Mouse (Mus musculus) gastrocnemius, postnatal 4 days (tissue): Measurements from ENCODE around the gene Mpc1. TPM values are rescaled to one million over a fixed set of nuclear protein-coding genes. Genes with fewer than 3 reads are reported as not detected.

Source experiments
- DNase-seq, 2 experiments: peaks; one replicate each; pipeline ENCODE4 v3.0.0; 2021 to 2022; ENCODE audit warnings: low spot score in 2 of 2, mixed read lengths in 2 of 2
- long read RNA-seq, 2 experiments: library from polyadenylated mRNA; stranded (forward); transcript quantifications; one replicate each; pipeline ENCODE4 v2.0.0; 2021
- total RNA-seq, 2 experiments: library from RNA; stranded (reverse); gene quantifications; 2 replicates each; pipeline ENCODE4 v1.2.3; 2021

The Mpc1 gene
- 100 to 1,000 TPM; 157 to 162 TPM for total RNA-seq
- long read RNA-seq, experiment 1, partial matches to known transcripts = 0 of 167 reads
- long read RNA-seq, experiment 1, other reads (novel, unspliced or antisense) = 166 of 167 reads
- long read RNA-seq, experiment 2, partial matches to known transcripts = 1 of 139 reads
- long read RNA-seq, experiment 2, other reads (novel, unspliced or antisense) = 136 of 139 reads

DNA sequence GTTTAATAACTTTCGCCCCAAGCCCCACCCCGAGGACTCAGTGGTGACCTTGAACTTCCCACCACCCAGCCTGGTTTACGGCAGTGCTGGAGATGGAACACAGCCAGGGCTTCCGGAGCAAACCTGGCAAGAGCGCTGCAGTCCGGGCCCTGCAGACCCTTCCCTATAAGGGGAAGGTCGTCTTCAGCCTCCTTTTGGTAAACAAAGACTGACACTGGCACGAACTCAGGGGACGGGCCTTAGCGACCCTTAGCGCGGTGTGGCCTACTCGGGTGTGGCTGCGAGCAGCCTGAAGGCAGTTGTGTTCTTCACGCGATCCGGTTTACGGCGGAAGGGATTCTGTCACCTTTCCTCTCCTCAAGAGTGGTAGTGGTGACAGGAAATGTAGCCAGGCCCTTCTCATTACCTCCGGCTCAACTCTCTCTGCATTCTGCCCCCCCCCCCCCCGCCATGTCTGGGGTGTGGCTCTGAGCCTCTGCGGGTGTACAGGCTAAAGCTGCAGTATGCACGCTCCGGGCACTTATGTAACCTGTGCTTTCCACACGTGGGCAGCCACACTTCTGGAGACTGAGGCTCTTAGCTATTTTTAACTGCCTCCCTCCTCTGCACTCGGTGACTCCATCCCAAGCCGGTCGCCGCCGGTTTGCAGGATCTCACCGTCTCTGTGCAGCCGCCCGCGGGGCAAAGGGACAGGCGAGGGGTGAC lies at the start of gene Mpc1:
Mpc1 (plus strand) TSS at position 84 of the 705 bp plus-strand sequence.
- peak; percentile 59 to 73 for DNase-seq

- no peak for DNase-seq
These were observed 49.0 kb upstream of the Mpc1 start for GRCm38 (mm10) chr17:8233618-8234214.

- no peak for DNase-seq
These were observed 48.2 kb upstream of the Mpc1 start for GRCm38 (mm10) chr17:8234537-8234936.

GRCm38 (mm10) chr17:8235743-8236142 lies 47.0 kb upstream of the Mpc1 start, which contains the start of gene Ccr6:
Gene Ccr6 (plus strand): TSS chr17:8236043.
- no peak for DNase-seq

- no peak for DNase-seq
These were observed 44.5 kb upstream of the Mpc1 start for GRCm38 (mm10) chr17:8238012-8238710.

DNA sequence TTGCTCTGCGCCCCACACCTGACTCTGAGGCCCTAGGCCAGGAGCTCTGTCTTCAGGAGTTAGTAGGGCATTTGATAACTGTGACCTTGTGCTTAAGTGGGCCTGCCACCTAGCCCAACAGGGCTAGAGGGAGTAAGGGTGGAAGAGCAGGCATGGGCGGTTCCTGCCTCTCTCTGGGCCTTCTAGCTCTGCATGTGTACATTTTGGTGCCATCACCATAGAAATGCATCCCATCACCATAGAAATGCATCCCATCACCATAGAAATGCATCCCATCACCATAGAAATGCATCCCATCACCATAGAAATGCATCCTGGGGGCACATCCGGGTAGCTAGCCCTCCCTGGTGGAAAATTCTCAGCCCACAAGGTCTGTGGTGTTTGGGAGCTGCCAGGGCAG lies 43.1 kb upstream of the Mpc1 start:
- DNase-seq = no peak

- no peak for DNase-seq
These were observed 42.2 kb upstream of the Mpc1 start for GRCm38 (mm10) chr17:8240517-8240916.

GRCm38 (mm10) chr17:8241645-8242044 lies 41.1 kb upstream of the Mpc1 start:
- DNase-seq = no peak

- no peak for DNase-seq
These were observed 40.5 kb upstream of the Mpc1 start for GRCm38 (mm10) chr17:8242186-8242585.

DNA sequence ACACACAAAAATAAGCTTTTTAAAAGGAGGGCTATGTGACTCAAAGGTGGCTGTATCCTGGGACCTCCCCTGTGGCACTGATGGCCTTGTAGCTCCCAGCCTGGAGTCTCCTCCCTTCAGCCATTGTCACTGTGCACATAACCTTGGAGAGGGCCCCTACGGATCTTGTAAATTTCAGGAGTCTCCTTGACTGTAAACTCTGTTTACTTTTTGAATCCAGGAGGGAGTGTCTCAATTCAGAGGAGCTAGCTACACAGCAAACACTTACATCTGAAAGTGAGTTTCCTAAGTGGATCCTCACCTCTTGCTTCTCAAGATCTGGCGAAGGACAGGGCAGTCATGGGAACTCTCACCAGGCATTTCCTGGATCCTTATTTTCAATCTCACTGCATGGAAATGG lies 38.6 kb upstream of the Mpc1 start:
- no peak for DNase-seq

DNA sequence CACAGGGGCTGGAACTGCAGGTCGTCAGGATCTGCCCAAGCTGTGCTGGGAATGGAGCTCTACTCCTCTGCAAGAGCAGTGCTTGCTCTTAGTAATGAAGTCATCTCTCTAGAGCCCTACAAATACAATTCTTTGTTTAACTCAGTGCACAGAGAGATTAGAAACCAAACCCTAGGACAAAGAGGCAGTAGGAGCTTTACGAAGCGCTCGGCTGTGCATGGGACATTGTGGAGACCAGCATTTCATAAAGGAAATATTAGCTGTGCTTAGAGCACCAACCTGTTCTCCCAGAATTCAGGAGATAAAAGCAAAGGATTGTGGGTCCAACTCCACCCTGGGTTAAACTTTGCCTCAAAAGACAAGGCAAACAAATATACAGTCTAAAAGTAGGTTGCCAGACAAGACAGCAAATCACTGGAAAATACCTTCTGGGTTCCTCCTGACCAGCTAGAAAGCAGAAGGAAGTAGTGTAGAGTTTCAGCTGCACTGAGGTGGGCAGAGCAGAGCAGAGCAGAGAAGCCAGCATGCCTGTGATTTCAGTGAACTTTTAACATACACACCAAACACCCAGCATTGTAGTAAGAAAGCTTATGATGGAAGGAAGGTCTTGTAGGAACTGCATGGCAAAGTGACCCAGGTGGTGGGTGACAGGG lies 36.5 kb upstream of the Mpc1 start:
- no peak for DNase-seq

GRCm38 (mm10) chr17:8251704-8252103 lies 31.0 kb upstream of the Mpc1 start:
- DNase-seq = no peak

DNA sequence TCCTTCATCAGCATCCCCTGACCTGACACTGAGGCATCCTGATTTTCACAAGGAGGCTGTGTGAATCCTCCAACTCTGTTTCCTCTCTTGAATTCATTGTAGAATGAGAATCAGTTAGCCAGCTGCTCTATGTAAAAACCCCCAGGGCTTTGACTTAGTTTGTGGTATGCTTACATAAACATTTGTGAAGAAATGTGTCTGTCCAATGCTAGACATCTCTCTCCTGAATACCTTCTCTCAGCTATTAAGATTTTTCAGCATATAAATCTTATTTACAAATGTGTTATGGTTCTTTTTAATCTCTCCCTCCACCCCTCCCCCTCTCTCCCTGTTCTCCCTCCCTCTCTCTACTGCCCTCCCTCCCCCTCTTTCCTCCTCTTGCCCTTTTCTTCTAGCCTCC lies 28.4 kb upstream of the Mpc1 start:
- no peak for DNase-seq

DNA sequence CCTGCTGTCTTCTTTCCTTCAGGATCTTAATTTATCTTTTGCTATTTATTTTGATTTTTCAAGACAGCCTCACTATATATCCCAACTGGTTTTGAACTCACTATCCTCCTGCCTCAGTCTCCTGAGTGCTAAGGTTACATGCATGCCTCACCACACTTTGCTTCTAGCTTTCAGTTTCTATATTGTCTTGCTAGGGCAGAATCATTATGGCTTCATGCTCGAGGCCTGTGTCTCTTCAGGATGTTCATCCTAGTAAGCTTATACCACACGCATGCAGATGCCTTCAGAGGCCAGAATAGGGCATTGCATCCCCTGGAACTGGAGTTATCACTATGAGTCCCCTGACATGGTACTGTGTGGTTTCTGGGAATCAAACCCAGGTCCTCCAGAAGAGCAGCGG lies 27.8 kb upstream of the Mpc1 start:
- DNase-seq = no peak

- no peak for DNase-seq
These were observed 27.1 kb upstream of the Mpc1 start for GRCm38 (mm10) chr17:8255583-8255982.

- no peak for DNase-seq
These were observed 25.7 kb upstream of the Mpc1 start for GRCm38 (mm10) chr17:8256982-8257381.

GRCm38 (mm10) chr17:8264638-8265037 lies 18.1 kb upstream of the Mpc1 start:
- DNase-seq = peak in 1 of 2 experiments; percentile 29

GRCm38 (mm10) chr17:8272054-8272749 lies 10.5 kb upstream of the Mpc1 start:
- DNase-seq = no peak

GRCm38 (mm10) chr17:8272951-8273350 lies 9.8 kb upstream of the Mpc1 start:
- DNase-seq = no peak

- no peak for DNase-seq
These were observed 6.6 kb upstream of the Mpc1 start for GRCm38 (mm10) chr17:8276071-8276470.

DNA sequence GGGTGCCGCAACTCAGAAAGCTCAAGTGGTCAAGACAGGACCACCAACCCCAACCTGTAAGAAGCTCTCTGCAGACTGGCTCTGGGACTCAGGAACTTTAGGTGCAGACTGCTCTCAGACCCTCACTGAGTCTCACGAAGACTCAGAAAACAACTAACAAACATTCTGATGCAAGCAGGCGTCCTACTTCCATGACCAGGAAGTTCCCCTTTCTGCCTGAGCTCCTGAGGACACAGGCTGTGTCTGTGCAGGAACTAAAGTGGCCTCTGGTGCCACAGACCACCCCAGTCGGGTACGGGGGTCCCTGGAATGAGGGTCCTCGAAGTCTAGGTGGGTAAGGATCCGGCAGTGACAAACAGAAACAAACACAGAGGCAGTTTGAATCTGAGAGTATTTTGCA lies 6.0 kb upstream of the Mpc1 start:
- DNase-seq = no peak
